Mouse (Mus musculus): ENCODE data around the gene Grid2.

Gene Grid2

DNA sequence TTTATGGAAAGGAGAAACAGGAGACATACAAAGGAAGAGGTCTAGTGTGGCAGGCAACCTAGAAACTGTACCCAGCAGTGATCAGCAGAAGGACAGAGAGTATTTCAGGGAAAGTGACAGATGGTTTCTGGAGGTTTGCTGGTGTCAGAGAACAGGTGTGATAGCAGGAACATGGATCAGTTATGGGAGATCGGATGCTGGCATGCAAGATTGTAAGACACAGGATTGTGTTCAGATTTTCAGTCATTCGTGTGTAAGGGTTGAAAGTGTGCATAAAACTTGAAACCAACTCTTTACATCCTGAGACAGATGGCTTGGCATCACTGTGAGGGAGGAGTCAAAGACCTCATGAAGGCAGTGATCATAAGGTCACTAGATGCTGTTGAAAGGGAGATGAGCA, 817.7 kb downstream of the Grid2 start:
- DNase-seq: no peak

DNA sequence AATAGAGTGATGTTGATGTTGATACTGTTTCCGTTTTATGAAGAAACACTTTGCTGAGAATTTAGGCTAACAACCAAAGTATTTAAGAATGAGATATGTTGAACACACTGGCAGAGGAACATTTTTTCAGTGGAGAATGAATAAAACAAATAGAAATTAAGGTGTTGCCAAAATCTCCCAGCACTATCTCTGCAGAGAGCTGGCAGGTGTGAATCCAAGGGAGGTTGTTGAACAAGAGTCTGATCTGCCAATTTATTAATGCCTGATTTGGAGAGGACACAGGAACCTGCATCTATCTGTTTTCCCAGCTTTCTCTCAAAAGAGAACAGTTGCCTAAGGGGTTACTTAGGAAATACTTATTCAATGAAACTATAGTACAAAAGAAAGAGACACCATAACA, 822.2 kb downstream of the Grid2 start:
- no peak for DNase-seq

DNA sequence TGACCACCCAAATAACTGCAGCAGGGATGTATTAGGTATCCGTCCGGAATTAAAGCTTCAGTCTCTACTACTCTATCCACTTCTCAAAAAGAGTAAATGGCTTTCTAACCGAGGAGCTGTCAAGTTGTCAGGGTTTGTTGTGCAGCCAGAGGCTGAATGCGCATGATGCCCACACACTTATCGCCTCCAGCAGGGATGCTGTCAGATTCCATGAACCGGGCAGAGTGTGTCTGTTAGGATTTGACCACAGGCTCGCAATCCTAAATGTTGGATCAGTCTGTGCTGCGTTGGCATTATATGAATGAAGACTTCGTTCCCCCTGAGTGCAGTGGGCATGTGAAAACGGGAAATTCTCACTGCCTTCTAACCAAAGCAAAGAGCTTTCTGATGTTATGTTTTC, 843.0 kb downstream of the Grid2 start:
- no peak for DNase-seq

DNA sequence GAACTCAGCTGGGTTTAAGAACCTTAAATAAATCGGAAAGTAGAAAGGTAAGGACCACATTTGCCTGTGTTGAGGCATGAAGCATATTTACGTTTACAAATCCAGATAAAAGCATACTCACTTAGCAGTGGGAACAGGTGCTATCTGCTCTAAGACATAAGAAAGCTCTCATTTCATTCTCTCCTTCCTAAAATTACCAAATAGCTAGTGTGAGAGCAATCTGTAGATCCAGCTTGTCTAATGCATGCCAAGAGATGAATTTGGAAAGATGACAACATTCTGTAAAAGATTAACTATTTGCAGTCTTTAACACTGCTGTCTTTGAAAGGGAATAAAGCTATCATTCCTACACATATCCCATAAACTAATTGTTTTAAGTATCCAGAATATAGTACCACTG, 858.9 kb downstream of the Grid2 start:
- no peak for DNase-seq

DNA sequence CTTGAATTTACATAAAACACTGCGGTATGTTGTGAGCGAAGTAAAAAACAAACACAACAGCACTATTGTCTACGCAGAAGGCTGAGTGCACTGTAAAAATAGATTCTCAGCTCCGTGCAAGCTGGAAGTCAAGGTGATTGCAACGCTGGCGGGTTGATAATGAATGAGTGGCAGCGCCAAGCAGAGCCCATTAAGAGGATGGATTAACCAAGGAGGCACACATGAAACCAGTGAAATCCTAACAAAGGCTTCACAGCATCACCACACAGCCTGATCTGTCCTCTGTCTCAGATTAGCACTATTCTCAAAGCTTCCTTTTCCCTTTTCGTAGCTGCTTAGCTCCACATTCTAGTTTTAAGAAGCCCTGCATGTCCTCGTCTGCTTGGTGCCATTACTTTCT, 880.6 kb downstream of the Grid2 start:
- DNase-seq: no peak

DNA sequence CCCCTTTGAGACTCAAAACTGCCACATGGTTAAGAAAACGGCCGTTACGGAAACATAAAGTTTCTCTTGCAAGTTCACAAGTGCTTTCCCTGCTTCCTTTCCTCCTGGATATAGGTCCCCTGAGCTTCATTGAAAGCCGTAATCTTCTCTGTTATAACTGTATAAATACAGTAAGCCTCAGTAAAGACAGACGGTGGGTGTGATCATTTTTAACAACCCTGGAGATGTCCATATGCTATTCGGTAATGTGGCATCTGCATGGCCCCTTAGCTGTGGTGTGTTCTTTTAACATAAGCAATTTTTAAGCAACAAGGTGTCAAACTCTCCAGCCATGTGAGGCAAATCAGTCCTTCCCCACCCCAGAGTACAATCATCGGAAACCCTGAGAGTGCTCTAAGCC, 892.9 kb downstream of the Grid2 start:
- no peak for DNase-seq

DNA sequence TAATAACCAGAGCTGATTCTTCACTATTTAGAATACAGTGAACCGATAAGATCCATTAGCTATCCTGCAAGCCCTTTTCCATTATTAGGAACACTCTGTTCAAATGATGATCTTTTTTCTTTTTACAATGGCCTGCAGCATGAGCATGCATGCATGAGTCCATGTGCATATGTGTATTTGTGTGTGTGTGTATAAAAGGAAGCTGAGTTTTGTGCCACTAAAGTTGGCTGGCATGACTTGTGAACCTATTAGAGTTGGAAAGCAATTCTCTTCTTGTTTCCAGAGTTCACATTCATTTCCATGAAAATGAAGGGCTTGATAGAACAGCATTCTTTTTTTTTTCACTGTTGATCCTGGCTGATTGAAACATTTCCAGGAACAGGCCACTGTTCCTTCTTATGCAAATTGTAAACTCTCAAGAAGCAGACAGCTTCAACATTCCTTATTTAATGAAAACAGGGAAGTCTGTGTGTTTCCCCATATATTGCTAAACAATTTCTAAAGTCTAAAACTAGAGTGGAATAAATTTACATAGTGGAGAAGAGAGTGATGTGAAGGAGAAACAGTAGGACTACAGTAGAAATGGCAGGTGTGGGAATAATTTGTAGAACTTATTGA, 919.4 kb downstream of the Grid2 start:
- no peak for DNase-seq

DNA sequence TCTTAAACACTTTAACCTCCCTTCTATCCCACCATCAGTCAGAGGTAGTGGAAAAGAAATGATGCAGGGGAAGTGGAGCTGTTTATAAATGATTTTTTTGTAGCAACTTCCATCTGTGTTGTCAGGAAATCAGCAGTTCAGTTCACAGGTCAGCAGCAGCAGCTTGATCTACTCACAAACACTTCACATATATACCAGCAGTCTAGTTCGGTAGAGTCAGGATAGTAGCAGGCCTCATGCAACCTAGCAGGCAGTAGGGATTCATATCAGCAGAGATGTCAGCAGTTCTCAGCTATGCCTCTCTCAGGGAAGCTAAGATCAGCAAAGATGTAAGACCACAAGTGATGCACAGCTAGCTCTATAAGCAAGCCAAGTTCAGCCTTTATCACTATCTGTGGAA, 938.0 kb downstream of the Grid2 start:
- no peak for DNase-seq

DNA sequence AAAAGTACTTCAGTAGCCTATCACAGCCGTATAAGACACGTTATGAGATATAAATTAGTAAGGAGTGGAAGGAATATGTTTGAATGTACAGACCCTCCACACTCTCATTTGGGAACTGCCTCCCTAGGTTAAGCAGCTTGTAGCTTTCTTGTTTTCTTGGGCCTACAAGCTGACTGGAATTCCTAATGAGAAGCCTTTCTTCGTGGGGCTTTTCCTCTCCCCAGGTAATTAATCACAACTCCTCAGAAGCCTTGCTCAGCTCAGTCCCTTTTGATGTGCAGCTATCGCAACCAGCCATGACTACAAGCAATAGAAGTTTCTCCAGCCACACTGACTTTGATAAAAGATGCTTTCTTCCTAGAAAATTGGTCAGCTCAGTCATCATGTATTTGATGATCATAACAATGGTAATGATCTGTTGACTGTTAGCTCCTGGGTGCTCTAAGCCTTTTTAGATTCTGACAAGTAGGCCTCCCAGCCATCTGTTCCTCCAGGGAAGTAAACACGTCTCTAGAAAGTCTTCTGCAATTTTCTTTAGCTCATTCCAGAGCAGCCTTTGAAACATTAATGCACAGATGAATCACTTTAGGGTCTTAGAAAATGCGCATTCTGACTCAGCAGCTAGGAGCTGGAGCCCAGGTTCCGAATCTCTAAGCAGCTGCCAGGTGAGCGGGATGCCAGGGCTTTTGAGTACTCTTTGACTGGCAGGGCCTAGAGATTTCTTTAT, 946.9 kb downstream of the Grid2 start:
- no peak for DNase-seq

DNA sequence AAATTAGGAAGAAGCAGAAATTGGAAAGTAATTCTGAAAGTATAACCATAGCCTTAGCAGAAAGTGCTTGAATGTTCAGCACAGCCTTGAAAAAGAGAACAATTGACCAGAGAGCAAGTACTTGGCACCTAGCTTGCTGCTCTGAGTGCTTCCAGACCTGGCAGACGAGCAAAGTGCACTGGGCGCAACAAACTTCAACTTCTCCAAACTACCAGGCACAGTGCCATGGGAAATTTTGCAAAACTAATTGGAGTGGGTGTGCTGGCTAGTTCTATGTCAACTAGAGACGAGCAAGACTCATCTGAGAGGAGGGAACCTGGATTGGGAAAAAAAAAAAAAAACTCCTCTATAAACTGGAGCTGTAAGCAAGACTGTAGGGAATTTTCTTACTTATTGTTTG, 980.7 kb downstream of the Grid2 start:
- no peak for DNase-seq

DNA sequence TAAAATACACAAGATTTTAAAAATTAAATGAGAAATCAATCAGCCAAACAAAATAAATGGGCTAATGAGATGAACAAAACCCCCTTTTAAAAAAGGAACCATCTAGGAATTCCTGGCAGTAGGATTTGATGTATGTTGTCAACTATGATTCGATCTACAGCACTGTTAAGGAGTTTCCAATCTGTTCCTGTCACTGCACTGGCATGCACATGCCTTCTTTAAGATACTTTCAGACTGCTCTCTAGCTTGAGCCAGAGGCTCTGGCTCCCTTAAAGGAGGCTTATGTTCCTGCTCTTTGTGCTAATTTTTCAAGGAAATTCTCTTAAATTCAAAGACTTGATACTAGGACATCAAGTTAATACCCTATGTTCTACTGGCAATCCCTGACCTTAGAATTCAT, 984.9 kb downstream of the Grid2 start:
- no peak for DNase-seq

DNA sequence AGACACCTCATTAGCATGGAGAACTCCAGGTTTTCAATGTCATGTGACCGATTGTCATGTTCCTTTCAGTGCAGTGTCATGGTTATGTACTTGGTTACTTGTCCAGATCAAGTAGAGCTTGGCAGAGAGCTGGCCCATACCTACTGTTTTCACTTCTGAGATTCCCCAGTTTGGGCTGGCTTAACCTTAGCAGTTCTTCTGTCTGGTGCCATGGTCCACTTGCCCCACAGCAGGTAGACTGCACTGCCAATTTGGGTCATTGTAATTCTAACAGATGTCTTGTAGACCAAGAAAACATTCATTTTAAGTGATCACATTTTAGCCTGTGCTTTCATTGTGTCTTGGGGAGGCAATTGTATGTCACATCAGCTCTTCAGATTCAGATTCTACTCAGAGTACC, 990.3 kb downstream of the Grid2 start:
- no peak for DNase-seq

DNA sequence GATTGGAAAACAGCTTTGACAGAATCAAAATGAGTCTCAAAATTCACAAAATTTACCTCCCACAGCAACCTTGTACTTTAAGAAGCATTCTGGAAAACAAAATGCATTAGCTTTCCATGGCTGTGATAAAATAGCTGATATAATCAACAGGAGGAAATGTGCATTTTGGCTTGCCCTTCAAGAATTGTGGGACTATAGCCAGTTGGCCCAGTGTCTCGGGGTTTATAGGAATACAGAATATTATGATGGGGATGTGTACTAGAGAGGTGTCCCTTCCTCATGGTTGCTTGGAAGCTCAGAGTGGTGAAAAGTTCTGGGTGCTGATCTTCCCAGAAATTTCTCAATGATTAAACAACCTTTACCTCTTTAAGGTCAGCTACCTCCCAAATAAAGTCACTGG, 995.4 kb downstream of the Grid2 start:
- no peak for DNase-seq

DNA sequence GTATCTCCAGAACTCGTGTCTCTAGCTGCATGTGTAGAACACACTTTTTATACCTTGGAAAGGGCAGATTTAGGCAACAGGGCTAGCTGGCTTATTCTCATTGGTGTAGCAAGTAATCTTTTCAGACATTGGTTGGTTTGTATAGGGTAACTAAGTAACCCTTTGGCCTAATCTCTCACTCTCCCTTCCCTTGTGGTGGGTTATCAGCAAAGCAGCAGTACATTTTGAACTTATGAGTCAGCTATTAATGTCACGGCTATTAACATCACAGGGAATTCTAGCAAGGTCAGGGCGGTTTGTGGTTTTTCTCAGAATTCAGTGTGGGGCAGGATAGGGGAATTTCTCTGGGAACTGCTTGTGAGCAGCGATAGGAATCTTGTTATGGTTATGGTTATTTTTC, 1007.8 kb downstream of the Grid2 start:
- no peak for DNase-seq

DNA sequence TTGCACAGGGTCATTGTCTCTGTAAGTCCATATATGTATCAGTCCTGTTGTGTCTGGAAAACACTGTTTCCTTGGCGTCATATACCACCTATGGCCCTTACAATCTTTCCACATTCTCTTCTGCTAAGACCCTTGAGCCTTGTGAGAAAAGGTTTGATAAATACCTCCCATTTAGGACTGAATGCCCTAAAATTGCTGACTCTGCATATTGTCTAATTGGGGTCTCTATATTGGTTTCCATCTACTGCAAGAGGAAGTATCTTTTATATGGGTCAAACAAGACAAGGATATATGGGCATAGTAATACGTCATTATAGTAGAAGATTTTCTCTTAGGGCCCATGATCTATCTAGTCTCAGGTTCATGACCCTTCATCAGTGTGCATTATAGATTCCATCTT, 1008.5 kb downstream of the Grid2 start:
- no peak for DNase-seq

DNA sequence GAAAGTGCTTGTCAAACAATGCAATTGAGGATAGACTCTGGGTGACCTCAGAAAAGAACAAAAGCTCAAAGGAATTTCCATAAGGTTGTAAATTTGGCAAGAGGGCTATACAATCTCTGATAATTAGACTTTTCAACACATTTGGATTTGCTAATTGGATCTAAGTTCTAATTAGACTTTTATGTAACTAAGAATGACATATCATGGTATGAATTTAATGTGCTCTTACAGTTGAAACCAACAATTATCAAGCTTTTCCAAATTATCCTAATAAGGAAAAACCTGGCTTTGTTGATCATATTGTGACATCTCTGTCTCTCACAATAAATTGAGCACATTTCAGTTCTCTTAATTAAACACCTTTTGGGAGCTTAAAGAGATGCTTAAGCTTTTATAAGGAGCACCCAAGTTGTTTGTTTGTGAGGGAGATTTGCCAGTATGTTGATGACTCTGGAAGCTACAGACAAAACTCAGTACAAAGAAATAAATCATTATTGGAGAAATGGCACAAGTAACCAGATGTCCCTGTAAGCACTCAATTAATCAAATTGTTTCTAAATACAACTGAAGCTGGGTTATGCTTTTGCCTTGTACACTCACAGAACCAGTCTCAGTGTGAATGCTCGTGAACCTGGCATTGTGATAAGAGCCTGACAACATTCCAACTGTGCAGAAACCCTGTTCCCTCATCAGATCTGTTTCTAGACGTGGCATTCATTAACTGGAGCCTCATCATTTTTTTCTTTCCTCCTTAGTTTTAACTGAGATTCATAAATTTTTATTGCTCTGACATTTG, 1018.8 kb downstream of the Grid2 start:
- DNase-seq: no peak

DNA sequence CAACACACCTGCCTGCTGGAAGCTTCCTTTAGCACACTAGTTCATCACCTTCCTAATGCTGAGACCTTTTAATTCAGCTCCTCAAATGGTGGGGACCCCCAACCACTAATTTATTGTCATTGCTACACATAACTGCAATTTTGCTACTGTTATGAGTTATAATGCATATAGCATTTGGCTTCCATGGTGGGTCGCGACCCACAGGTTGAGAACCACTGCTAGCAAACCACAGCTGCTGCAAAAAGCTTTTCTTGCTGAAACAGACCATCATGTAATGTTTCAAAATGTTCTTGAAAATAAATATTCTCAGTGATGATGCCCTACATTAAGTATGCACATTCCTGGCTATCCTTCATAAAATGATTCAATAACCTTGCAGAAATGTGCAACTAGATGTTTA, 1024.3 kb downstream of the Grid2 start:
- no peak for DNase-seq

DNA sequence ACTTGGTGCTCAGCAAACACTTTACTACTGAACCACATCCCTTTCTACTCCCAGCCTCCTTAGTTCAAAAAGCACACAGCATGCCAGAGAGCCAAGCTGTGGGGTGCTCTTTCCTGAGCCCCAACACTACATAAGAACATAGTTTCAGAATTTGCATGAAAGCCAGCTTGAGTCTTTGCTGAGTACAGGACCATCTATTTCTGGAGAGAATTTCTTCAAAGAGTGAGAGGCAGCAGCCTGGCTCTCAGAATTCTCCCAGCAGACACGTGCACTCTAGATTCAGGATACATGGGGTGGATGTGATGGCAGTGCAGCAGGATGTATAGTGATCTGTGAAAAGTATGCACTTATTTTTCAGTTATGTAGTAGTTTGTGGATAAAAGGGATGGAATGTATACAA, 1038.1 kb downstream of the Grid2 start:
- DNase-seq: no peak

DNA sequence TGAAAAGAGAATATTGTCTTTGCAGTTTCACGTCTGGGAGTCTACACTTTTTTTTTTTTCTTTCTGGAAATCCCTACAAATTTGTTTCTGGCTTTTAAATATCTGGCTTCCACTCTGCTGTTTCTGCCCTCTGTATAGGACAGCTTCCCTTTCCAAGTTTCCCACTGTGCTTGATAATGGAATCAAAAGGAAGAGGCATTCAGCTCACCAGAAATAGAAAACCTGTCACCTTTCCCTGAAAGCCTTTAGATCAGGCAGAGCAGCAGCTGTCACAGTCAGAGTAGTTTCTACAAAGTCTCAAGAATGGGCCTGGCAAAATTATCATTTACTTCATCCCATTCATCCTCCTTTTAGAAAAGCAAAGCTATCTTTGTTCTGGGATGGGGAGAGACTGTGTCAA, 1042.0 kb downstream of the Grid2 start:
- DNase-seq: no peak

DNA sequence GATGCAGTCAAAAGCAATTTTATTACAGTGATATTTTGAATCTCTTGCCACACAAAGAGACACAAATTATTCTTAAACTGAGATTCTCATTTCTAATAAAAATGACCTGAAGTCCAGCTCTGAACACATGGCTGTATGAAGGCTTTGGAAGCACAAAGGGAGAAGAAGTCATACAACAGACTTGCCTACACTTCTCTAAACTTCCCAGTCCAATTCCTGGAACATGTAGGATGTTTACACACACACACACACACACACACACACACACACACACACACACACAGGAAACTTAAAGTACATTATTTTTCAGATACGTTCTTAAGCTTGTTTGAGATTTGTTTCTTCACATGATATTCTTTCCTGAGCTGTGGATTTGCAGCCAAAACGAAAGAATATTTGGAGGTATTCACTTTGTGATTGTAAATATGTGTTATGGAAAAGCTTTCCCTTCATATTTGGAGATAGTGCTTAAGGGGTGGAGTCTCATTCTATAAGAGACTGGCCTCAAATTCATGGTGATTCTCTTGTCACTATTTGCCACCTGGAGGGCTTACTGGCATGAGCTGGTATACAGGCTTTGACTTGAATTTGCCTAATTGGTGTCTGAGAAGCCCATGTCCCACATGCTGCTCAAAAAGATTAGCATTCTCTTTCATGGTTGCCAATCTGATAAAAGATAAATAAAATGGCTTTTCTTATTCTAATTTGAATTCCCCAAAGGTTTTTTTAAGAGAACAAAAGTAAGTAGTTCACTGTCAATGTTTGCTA, 1049.2 kb downstream of the Grid2 start:
- no peak for DNase-seq

DNA sequence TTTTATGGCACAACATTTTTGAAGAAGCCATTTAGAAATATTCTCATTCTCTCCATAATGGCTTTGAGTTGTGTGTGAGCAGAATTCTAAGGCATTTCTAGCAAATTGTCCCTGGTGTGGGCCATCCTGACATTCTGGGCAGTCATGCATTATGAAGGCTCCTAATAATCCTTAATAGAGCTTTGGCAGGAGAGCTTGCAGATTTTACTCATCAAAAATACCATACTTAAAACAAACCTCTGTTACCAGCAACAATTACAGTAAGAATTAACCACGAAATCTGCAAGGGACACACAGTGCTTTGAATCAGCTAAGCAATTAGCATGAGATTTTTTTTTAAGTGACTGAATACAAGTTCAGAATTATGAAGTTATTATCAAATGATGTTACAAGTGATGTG, 1053.0 kb downstream of the Grid2 start:
- DNase-seq: no peak

DNA sequence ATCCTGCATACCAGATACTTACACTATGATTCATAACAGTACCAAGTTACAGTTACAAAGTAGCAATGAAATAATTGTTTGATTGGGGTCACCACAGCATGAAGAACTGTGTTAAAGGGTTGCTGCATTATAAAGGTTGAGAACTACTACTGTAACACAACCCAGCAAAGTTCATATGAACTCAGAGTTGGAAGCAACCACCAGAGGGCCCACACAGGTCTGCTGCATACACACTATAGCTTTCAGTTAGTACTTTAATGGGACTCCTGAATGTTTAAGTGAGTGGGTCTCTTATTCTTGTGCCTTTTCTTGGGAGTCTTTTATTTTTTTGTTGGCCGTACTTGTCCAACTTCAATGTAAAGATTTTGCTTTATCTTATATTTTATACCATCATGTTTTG, 1057.5 kb downstream of the Grid2 start:
- no peak for DNase-seq

DNA sequence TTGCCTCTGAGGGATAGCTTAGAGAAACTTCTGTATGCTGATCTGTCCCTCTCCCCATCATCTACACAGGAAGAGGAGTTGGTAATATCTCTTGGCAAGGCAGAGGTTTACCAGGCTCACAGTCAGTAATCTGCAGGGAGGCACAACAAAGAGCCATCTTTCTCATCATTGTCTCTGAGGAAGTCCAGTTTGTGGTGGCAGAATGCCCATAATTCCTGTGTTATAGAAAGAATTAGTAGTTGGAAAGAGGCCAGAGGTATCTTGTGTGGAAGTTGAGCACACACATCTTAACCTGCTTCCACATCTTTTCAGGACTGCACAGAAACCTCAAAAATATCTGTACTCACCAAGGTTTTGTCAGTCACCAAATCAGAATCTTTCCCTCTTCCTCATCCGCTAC, 1071.3 kb downstream of the Grid2 start:
- no peak for DNase-seq

DNA sequence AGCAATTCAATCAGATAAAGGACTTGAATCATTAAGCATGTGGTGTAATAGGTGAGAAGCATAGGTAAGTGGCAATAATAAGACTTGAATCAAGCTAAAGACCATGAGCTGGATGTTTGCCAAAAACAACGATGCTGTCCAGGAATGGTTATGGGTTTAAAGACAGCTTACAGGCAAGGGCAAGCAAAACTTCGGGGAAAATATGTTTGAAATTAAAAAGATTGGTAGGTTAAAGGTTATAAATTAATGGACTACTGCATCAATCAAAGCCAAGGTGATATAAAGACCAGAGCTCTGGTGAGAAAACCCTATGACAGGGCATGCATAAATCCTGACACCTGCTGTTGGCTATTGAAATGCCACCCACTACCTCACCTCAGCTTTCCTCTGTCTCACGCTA, 1072.2 kb downstream of the Grid2 start:
- DNase-seq: no peak
